Mouse (Mus musculus) stomach, embryonic 14.5 days (tissue): ENCODE data around the gene Slc5a3. TPM values are rescaled to one million over a fixed set of nuclear protein-coding genes. Genes with fewer than 3 reads are reported as not detected.

Source experiments
- ATAC-seq: fragments of 200-750 bp; cut with Nextera tagmentation; 2 replicates; pipeline ENCODE4 v1.8.0; 2017; ENCODE audit warnings: low read depth, moderate TSS enrichment; ENCODE audit not compliant: insufficient number of reproducible peaks, insufficient read depth, low FRiP score
- H3K27ac ChIP-seq: fragments of 300-500 bp; sonication (generic); 2 replicates; pipeline ENCODE4 v1.5.1; 2014; ENCODE audit warnings: mild to moderate bottlenecking, low read length, moderate library complexity, mixed read lengths
- H3K27me3 ChIP-seq: fragments of 300-500 bp; sonication (generic); 2 replicates; pipeline ENCODE4 v1.6.1; 2014; ENCODE audit warnings: low read length, control low read depth, mixed read lengths; ENCODE audit not compliant: control insufficient read depth, insufficient read depth
- H3K36me3 ChIP-seq: fragments of 300-500 bp; sonication (generic); 2 replicates; pipeline ENCODE4 v1.6.1; 2014; ENCODE audit warnings: mild to moderate bottlenecking, control low read depth, low read length, moderate library complexity, mixed read lengths; ENCODE audit not compliant: control insufficient read depth, insufficient read depth
- H3K4me1 ChIP-seq: fragments of 300-500 bp; sonication (generic); 2 replicates; pipeline ENCODE4 v1.6.1; 2014; ENCODE audit warnings: low read length, control low read depth, mixed read lengths; ENCODE audit not compliant: control insufficient read depth, insufficient read depth
- H3K4me2 ChIP-seq: fragments of 300-500 bp; sonication (generic); replicated peaks from 2 replicates; pipeline ENCODE4 v1.6.1; 2014; ENCODE audit warnings: low read depth, low read length, control low read depth
- H3K4me3 ChIP-seq: fragments of 300-500 bp; sonication (generic); 2 replicates; pipeline ENCODE4 v1.5.1; 2014; ENCODE audit warnings: low read depth, low read length, control low read depth
- H3K9ac ChIP-seq: fragments of 300-500 bp; sonication (generic); replicated peaks from 2 replicates; pipeline ENCODE4 v1.6.1; 2014; ENCODE audit warnings: low read depth, mild to moderate bottlenecking, control low read depth, low read length, moderate library complexity, mixed read lengths
- H3K9me3 ChIP-seq: fragments of 300-500 bp; sonication (generic); 2 replicates; pipeline ENCODE4 v1.6.1; 2016; ENCODE audit warnings: low read depth, low read length, control low read depth; ENCODE audit not compliant: control insufficient read depth
- WGBS: fragments of 180-500 bp; shearing (Covaris S2); extraction: QIAGEN DNeasy Blood & Tissue Kit; methylation state at CpG from one replicate; pipeline ENCODE4 v1.1.7; 2014; 5-methylcytosine and 5-hydroxymethylcytosine counted together
- polyA plus RNA-seq: library from polyadenylated mRNA; unstranded; fragments of >200 nt; fragmentation: Nextera tagmentation; extraction: Ambion mirVana; gene quantifications from 2 replicates; pipeline ENCODE4 v1.2.1, GENCODE M21; 2014

Gene Slc5a3
- 8.5 and 9.8 TPM in 2 replicates for polyA plus RNA-seq

GRCm38 (mm10) chr16:92057852-92058643 is at the start of gene Slc5a3, which contains the start of the genes Mrps6 and Gm49711:
Slc5a3 (plus strand) TSS chr16:92058322.
Mrps6 (plus strand) TSS chr16:92058270.
Gm49711 (plus strand) TSS chr16:92058316.
- Histone ChIP-seq H3K9me3 (peaks cover 7% of the 10 kb centered on the region; the same call in 1 of the 2 replicates), H3K4me3 (peak within 1 kb of the TSS; percentile 62), H3K4me1 (peaks cover 13% of the 10 kb centered on the region), H3K36me3 (peaks cover 4% of the 10 kb centered on the region; the same call in 1 of the 2 replicates), H3K4me2 (peak within 1 kb of the TSS; percentile 87), H3K27me3 (no peaks in the 10 kb centered on the region), H3K27ac (peak within 1 kb of the TSS; percentile 75), H3K9ac (peak within 1 kb of the TSS; percentile 59)
- ATAC-seq, result peak; percentile 91
- WGBS, result under 1% methylated on average over 85 of the region's 99 CpGs

DNA sequence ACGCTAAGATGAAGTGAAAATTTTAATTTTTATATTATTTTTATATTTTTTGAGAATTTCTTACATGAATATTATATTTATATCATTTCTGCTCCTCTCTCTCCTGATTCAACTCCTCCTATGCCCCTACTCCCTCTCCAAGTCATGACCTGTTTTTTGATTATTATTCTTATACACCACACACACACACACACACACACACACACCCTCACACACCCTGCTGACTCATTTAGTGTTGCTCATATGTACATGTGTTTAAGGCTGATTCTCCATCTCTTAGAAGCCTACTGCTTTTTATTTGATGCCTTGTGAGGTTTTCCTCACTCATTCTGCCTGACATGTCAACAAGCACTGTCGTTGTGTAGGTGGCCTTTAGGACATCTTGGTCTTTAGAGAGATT is 48.5 kb upstream of the Slc5a3 start:
- Histone ChIP-seq H3K27ac (no peak overlapping the region), H3K4me2 (no peak overlapping the region), H3K4me3 (no peak overlapping the region), H3K9me3 (no peaks in the 10 kb centered on the region), H3K9ac (no peak overlapping the region), H3K4me1 (no peaks in the 10 kb centered on the region), H3K27me3 (no peaks in the 10 kb centered on the region), H3K36me3 (no peaks in the 10 kb centered on the region)
- no peak for ATAC-seq
- 91% methylated on average over 2 of the region's 2 CpGs for WGBS

DNA sequence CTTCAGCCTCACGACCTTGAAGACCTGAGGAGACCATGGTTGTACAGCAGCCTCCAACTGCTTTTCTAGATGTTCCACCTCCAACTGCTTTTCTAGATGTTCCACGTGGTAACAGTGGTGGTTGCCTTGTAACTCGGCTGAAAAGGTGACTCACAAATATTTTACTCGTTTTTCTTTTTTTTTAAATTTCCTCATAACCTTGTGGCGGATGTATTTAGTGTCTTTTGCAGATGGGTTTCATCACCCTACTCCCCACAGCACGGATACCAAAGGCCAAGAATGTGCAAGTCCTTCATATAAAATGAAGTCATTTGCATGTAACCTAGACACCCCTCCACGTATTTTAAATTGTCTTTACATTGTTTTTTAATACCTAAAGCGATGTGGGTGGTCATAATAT is 41.3 kb upstream of the Slc5a3 start:
- Histone ChIP-seq H3K27me3 (no peaks in the 10 kb centered on the region), H3K36me3 (no peaks in the 10 kb centered on the region), H3K27ac (no peak overlapping the region), H3K4me3 (no peak overlapping the region), H3K4me1 (0 out of 2 replicates have a peak, but pooled peaks cover 3% of the 10 kb centered on the region), H3K9ac (no peak overlapping the region), H3K4me2 (no peak overlapping the region), H3K9me3 (no peaks in the 10 kb centered on the region)
- ATAC-seq, result no peak
- 73% methylated on average over 8 of the region's 8 CpGs for WGBS

GRCm38 (mm10) chr16:92019141-92020118 is 38.7 kb upstream of the Slc5a3 start:
- peak overlapping the region; percentile 46 for H3K9ac ChIP-seq
- H3K36me3 ChIP-seq, result no peaks in the 10 kb centered on the region
- H3K27ac ChIP-seq, result peak overlapping the region; percentile 17; the same call in 1 of the 2 replicates
- WGBS, result 9% methylated on average over 26 of the region's 26 CpGs
- 0 out of 2 replicates have a peak, but pooled peaks cover 3% of the 10 kb centered on the region for H3K4me1 ChIP-seq
- peak overlapping the region; percentile 53 for H3K4me2 ChIP-seq
- ATAC-seq, result no peak
- peak overlapping the region; percentile 27 for H3K4me3 ChIP-seq
- H3K9me3 ChIP-seq, result no peaks in the 10 kb centered on the region
- no peaks in the 10 kb centered on the region for H3K27me3 ChIP-seq

DNA sequence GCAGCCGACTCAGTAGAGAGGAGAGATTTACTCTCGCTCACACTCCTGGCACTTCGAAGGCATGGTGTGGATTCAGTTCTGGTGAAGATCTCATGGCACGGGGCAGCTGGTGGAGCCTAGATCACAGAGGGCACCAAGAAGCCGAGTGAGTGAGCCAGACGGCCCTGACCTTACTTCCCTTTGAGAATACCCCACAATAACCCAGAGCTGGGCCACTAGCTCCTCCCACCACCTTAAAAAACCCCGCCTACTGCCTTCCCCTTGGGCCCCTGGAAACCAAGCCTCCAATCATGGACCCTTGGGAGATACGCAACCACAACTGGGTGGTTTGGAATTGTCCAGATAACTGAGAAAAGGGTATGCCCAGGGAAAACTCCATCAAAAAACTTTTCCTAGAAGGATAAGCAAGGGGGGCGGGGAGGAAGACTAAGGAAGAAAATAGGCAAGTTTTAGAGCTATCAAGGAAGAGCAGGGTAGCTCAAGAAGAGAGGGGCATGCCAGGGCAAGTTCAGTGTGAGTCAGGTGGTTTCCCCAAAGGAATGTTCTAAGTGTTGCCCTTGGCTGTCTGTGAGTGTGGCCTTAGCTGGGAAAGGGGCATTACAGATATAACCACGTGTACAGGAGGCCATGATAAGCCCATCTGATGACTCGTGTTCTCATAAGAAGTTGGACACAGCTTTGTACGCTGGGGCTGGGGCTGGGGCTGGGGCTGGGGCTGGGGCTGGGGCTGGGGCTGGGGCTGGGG is 36.3 kb upstream of the Slc5a3 start:
- Histone ChIP-seq H3K4me1 (0 out of 2 replicates have a peak, but pooled peaks cover 3% of the 10 kb centered on the region), H3K4me2 (no peak overlapping the region), H3K4me3 (no peak overlapping the region), H3K27me3 (no peaks in the 10 kb centered on the region), H3K27ac (no peak overlapping the region), H3K36me3 (no peaks in the 10 kb centered on the region), H3K9me3 (no peaks in the 10 kb centered on the region), H3K9ac (no peak overlapping the region)
- 86% methylated on average over 12 of the region's 12 CpGs for WGBS
- ATAC-seq, result no peak

GRCm38 (mm10) chr16:92022494-92023283 is 35.4 kb upstream of the Slc5a3 start:
- no peaks in the 10 kb centered on the region for H3K27me3 ChIP-seq
- H3K36me3 ChIP-seq, result no peaks in the 10 kb centered on the region
- H3K4me1 ChIP-seq, result 0 out of 2 replicates have a peak, but pooled peaks cover 3% of the 10 kb centered on the region
- H3K9me3 ChIP-seq, result no peaks in the 10 kb centered on the region
- H3K4me3 ChIP-seq, result no peak overlapping the region
- H3K27ac ChIP-seq, result no peak overlapping the region
- H3K4me2 ChIP-seq, result no peak overlapping the region
- ATAC-seq, result no peak
- 61% methylated on average over 20 of the region's 20 CpGs for WGBS
- no peak overlapping the region for H3K9ac ChIP-seq

GRCm38 (mm10) chr16:92033286-92033685 is 24.8 kb upstream of the Slc5a3 start:
- Histone ChIP-seq H3K4me3 (no peak overlapping the region), H3K4me1 (no peaks in the 10 kb centered on the region), H3K9ac (no peak overlapping the region), H3K27ac (no peak overlapping the region), H3K9me3 (no peaks in the 10 kb centered on the region), H3K27me3 (no peaks in the 10 kb centered on the region), H3K36me3 (no peaks in the 10 kb centered on the region), H3K4me2 (no peak overlapping the region)
- 87% methylated on average over 3 of the region's 3 CpGs for WGBS
- no peak for ATAC-seq
